Mouse (Mus musculus) liver, embryonic 13.5 days (tissue): ENCODE results near the gene Arhgap21. TPM values are rescaled to one million over a fixed set of nuclear protein-coding genes. Genes with fewer than 3 reads are reported as not detected.
"Not testable (repeated sequence)": the region's sequence is repeated elsewhere in the genome, so short reads cannot be mapped to it uniquely, and the experiment has no call there.

ENCODE experiments used
- ATAC-seq: fragments of 200-750 bp; cut with Nextera tagmentation; 2 replicates; pipeline ENCODE4 v1.8.0; 2017; ENCODE audit warnings: low read depth, mild to moderate bottlenecking, moderate number of reproducible peaks, moderate library complexity
- DNase-seq: peaks from one replicate; pipeline ENCODE4 v3.0.0; 2022
- H3K27ac ChIP-seq: fragments of 300-500 bp; sonication (generic); 2 replicates; pipeline ENCODE4 v1.5.1; 2015; ENCODE audit warnings: moderate library complexity, mild to moderate bottlenecking, inconsistent platforms
- H3K27me3 ChIP-seq: fragments of 300-500 bp; sonication (generic); 2 replicates; pipeline ENCODE4 v1.6.1; 2015; ENCODE audit warnings: mild to moderate bottlenecking, inconsistent platforms
- H3K36me3 ChIP-seq: fragments of 300-500 bp; sonication (generic); 2 replicates; pipeline ENCODE4 v1.6.1; 2015; ENCODE audit warnings: mild to moderate bottlenecking, inconsistent platforms
- H3K4me1 ChIP-seq: fragments of 300-500 bp; sonication (generic); replicated peaks from 2 replicates; pipeline ENCODE4 v1.6.1; 2015; ENCODE audit warnings: inconsistent platforms
- H3K4me2 ChIP-seq: fragments of 300-500 bp; sonication (generic); 2 replicates; pipeline ENCODE4 v1.6.1; 2015; ENCODE audit warnings: inconsistent platforms, mild to moderate bottlenecking, moderate library complexity
- H3K4me3 ChIP-seq: fragments of 300-500 bp; sonication (generic); replicated peaks from 2 replicates; pipeline ENCODE4 v1.5.1; 2015; ENCODE audit warnings: mild to moderate bottlenecking, inconsistent platforms
- H3K9ac ChIP-seq: fragments of 300-500 bp; sonication (generic); 2 replicates; pipeline ENCODE4 v1.6.1; 2015; ENCODE audit warnings: mild to moderate bottlenecking, inconsistent platforms
- H3K9me3 ChIP-seq: fragments of 300-500 bp; sonication (generic); replicated peaks from 2 replicates; pipeline ENCODE4 v1.6.1; 2016; ENCODE audit warnings: inconsistent platforms
- WGBS: fragments of 180-500 bp; shearing (Covaris S2); methylation state at CpG from one replicate; pipeline ENCODE4 v1.1.7; 2015; ENCODE audit not compliant: insufficient replicate concordance; 5-methylcytosine and 5-hydroxymethylcytosine counted together
- polyA plus RNA-seq: library from polyadenylated mRNA; unstranded; fragments of >200 nt; fragmentation: Nextera tagmentation; extraction: Ambion mirVana; gene quantifications from 2 replicates; pipeline ENCODE4 v1.2.1, GENCODE M21; 2015

Gene Arhgap21
- polyA plus RNA-seq, 1 experiment from 2014 or later: 6.9 TPM

- WGBS: 66% methylated on average over 4 of the region's 4 CpGs
- H3K4me1 ChIP-seq: peaks cover 54% of the 10 kb centered on the region
- ATAC-seq (no peak), DNase-seq (no peak)
- no peaks in the 10 kb centered on the region for H3K27me3 ChIP-seq
- H3K4me2 ChIP-seq: no peak overlapping the region
- H3K9ac ChIP-seq: no peak overlapping the region
- no peak overlapping the region for H3K27ac ChIP-seq
- no peak overlapping the region for H3K4me3 ChIP-seq
- no peaks in the 10 kb centered on the region for H3K9me3 ChIP-seq
- H3K36me3 ChIP-seq: no peaks in the 10 kb centered on the region
These were observed 32.0 kb downstream of the Arhgap21 start for GRCm38 (mm10) chr2:20936609-20937221.

- WGBS: 82% methylated on average over 9 of the region's 9 CpGs
- Histone ChIP-seq H3K36me3 (no peaks in the 10 kb centered on the region), H3K4me2 (no peak overlapping the region), H3K9ac (no peak overlapping the region), H3K9me3 (no peaks in the 10 kb centered on the region), H3K4me3 (no peak overlapping the region), H3K27me3 (no peaks in the 10 kb centered on the region), H3K27ac (no peak overlapping the region), H3K4me1 (peaks cover 56% of the 10 kb centered on the region)
- DNase-seq: no peak
- ATAC-seq: no peak
These were observed 34.3 kb downstream of the Arhgap21 start for GRCm38 (mm10) chr2:20934406-20934805.

- no peaks in the 10 kb centered on the region for H3K9me3 ChIP-seq
- peaks cover 57% of the 10 kb centered on the region for H3K4me1 ChIP-seq
- 63% methylated on average over 8 of the region's 8 CpGs for WGBS
- no peak overlapping the region for H3K4me2 ChIP-seq
- H3K9ac ChIP-seq: no peak overlapping the region
- no peaks in the 10 kb centered on the region for H3K36me3 ChIP-seq
- H3K4me3 ChIP-seq: no peak overlapping the region
- H3K27ac ChIP-seq: no peak overlapping the region
- DNase-seq (no peak), ATAC-seq (no peak)
- H3K27me3 ChIP-seq: no peaks in the 10 kb centered on the region
These were observed 35.9 kb downstream of the Arhgap21 start for GRCm38 (mm10) chr2:20932748-20933313.

GRCm38 (mm10) chr2:20931761-20932160 lies 36.9 kb downstream of the Arhgap21 start:
- H3K27ac ChIP-seq, ATAC-seq, H3K36me3 ChIP-seq, H3K4me3 ChIP-seq, DNase-seq, H3K9me3 ChIP-seq, H3K9ac ChIP-seq, H3K27me3 ChIP-seq, H3K4me2 ChIP-seq: not testable (repeated sequence)
- peaks cover 46% of the 10 kb centered on the region for H3K4me1 ChIP-seq
- 74% methylated on average over 4 of the region's 4 CpGs for WGBS

- H3K27me3 ChIP-seq: no peaks in the 10 kb centered on the region
- no peak overlapping the region for H3K4me2 ChIP-seq
- no peak overlapping the region for H3K9ac ChIP-seq
- no peaks in the 10 kb centered on the region for H3K36me3 ChIP-seq
- peaks cover 49% of the 10 kb centered on the region for H3K4me1 ChIP-seq
- DNase-seq: no peak
- H3K9me3 ChIP-seq: no peaks in the 10 kb centered on the region
- ATAC-seq: no peak
- no peak overlapping the region for H3K4me3 ChIP-seq
- no peak overlapping the region for H3K27ac ChIP-seq
These were observed 40.2 kb downstream of the Arhgap21 start for GRCm38 (mm10) chr2:20928454-20928853.

- no peaks in the 10 kb centered on the region for H3K9me3 ChIP-seq
- H3K4me2 ChIP-seq: no peak overlapping the region
- no peak overlapping the region for H3K9ac ChIP-seq
- H3K36me3 ChIP-seq: no peaks in the 10 kb centered on the region
- peaks cover 33% of the 10 kb centered on the region for H3K4me1 ChIP-seq
- H3K27me3 ChIP-seq: no peaks in the 10 kb centered on the region
- no peak overlapping the region for H3K4me3 ChIP-seq
- WGBS: 59% methylated on average over 1 of the region's 1 CpGs
- no peak for DNase-seq
- no peak for ATAC-seq
- no peak overlapping the region for H3K27ac ChIP-seq
These were observed 43.7 kb downstream of the Arhgap21 start for GRCm38 (mm10) chr2:20924938-20925337.

GRCm38 (mm10) chr2:20922366-20922765 lies 46.3 kb downstream of the Arhgap21 start:
- DNase-seq (no peak), ATAC-seq (no peak)
- WGBS: 40% methylated on average over 1 of the region's 1 CpGs
- Histone ChIP-seq H3K27me3 (no peaks in the 10 kb centered on the region), H3K27ac (no peak overlapping the region), H3K36me3 (no peaks in the 10 kb centered on the region), H3K9ac (no peak overlapping the region), H3K4me3 (no peak overlapping the region), H3K9me3 (no peaks in the 10 kb centered on the region), H3K4me2 (no peak overlapping the region), H3K4me1 (peaks cover 18% of the 10 kb centered on the region)

- H3K4me3 ChIP-seq: no peak overlapping the region
- H3K27me3 ChIP-seq: no peaks in the 10 kb centered on the region
- H3K27ac ChIP-seq: no peak overlapping the region
- H3K36me3 ChIP-seq: no peaks in the 10 kb centered on the region
- H3K9ac ChIP-seq: no peak overlapping the region
- 87% methylated on average over 2 of the region's 2 CpGs for WGBS
- no peak overlapping the region for H3K4me2 ChIP-seq
- DNase-seq: no peak
- no peak for ATAC-seq
- H3K9me3 ChIP-seq: no peaks in the 10 kb centered on the region
- peaks cover 18% of the 10 kb centered on the region for H3K4me1 ChIP-seq
These were observed 47.1 kb downstream of the Arhgap21 start for GRCm38 (mm10) chr2:20921558-20921957.

GRCm38 (mm10) chr2:20921021-20921420 lies 47.7 kb downstream of the Arhgap21 start:
- ATAC-seq: no peak
- no peaks in the 10 kb centered on the region for H3K9me3 ChIP-seq
- H3K27me3 ChIP-seq: no peaks in the 10 kb centered on the region
- peaks cover 14% of the 10 kb centered on the region for H3K4me1 ChIP-seq
- WGBS: 51% methylated on average over 1 of the region's 1 CpGs
- no peak for DNase-seq
- H3K4me3 ChIP-seq: no peak overlapping the region
- no peak overlapping the region for H3K27ac ChIP-seq
- H3K4me2 ChIP-seq: no peak overlapping the region
- H3K36me3 ChIP-seq: no peaks in the 10 kb centered on the region
- H3K9ac ChIP-seq: no peak overlapping the region

- no peak for ATAC-seq
- no peak for DNase-seq
- whole genome bisulfite sequencing: 86% methylated on average over 10 of the region's 10 CpGs
- H3K9ac ChIP-seq: no peak overlapping the region
- H3K27me3 ChIP-seq: no peaks in the 10 kb centered on the region
- H3K36me3 ChIP-seq: peaks cover 23% of the 10 kb centered on the region
- H3K4me1 ChIP-seq: no peaks in the 10 kb centered on the region; the same call in 1 of the 2 replicates
- no peak overlapping the region for H3K4me3 ChIP-seq
- H3K4me2 ChIP-seq: no peak overlapping the region
- H3K27ac ChIP-seq: no peak overlapping the region
- no peaks in the 10 kb centered on the region for H3K9me3 ChIP-seq
These were observed 54.0 kb downstream of the Arhgap21 start for GRCm38 (mm10) chr2:20914531-20915320.

GRCm38 (mm10) chr2:20913019-20913415 lies 55.7 kb downstream of the Arhgap21 start:
- DNase-seq: no peak
- Histone ChIP-seq H3K27me3 (no peaks in the 10 kb centered on the region), H3K4me2 (no peak overlapping the region), H3K36me3 (peaks cover 23% of the 10 kb centered on the region), H3K27ac (no peak overlapping the region), H3K4me3 (no peak overlapping the region), H3K4me1 (peaks cover 4% of the 10 kb centered on the region; the same call in 1 of the 2 replicates), H3K9me3 (no peaks in the 10 kb centered on the region), H3K9ac (no peak overlapping the region)
- no peak for ATAC-seq
- WGBS: 86% methylated on average over 1 of the region's 1 CpGs
